Mouse (Mus musculus) adrenal gland, adult 18-20 months (tissue): ENCODE data around the gene Ctsll3. TPM values are rescaled to one million over a fixed set of nuclear protein-coding genes. Genes with fewer than 3 reads are reported as not detected.

Experiments
- DNase-seq, 2 experiments: peaks; one replicate each; pipeline ENCODE4 v3.0.0; 2021 to 2022; ENCODE audit warnings: low spot score in 2 of 2
- total RNA-seq, 2 experiments: library from RNA; stranded (reverse); gene quantifications; 1 replicate in 1 of 2; 2 replicates in 1 of 2; pipeline ENCODE4 v1.2.3; 2021

Gene Ctsll3
- total RNA-seq, 2 experiments from 2014 or later = not detected

DNA sequence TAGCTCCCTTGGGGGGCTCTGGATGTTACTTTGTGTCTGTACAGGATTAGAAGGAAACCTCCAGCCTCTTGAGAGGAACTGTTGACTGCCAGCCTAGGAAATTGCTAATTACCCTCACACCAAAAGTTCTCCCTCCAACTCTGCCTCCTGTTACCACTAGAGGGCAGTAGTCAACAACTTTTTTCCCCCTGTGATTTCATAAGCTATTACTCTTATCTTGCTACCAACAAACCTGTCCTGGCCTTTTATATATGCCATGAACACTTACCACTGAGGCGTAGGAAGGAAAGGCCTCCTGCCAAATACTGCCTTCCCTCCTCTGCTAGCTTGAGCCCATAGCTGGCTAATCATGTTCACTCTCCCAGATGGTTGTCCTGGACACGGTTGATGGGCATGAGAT, 54.1 kb downstream of the Ctsll3 start:
- no peak for DNase-seq

Other genes starting within 250 kb of the Ctsll3 start
- 10 to 100 TPM; 16.3 to 22.5 TPM for gene Dapk1, start 200.9 kb downstream of the Ctsll3 start, total RNA-seq
- gene BC051665, start 16.5 kb downstream of the Ctsll3 start, total RNA-seq = not detected
- 10 to 100 TPM in 1 of 2 experiments, under 1 TPM in 1; 0.77 to 49.1 TPM for gene 4930486L24Rik, start 61.6 kb upstream of the Ctsll3 start, total RNA-seq
- under 1 TPM; 0.46 to 0.74 TPM for gene Gm49392, start 94.0 kb upstream of the Ctsll3 start, total RNA-seq
- gene Ctla2b, start 94.6 kb upstream of the Ctsll3 start, total RNA-seq = 1 to 10 TPM; 4.4 to 6.2 TPM
- not detected for gene Tpbpb, start 102.0 kb upstream of the Ctsll3 start, total RNA-seq
- not detected for gene Gm49393, start 132.7 kb upstream of the Ctsll3 start, total RNA-seq
- 1 to 10 TPM; 2.0 to 2.2 TPM for gene Gm49391, start 133.7 kb upstream of the Ctsll3 start, total RNA-seq
- gene Ctla2a, start 133.8 kb upstream of the Ctsll3 start, total RNA-seq = 10 to 100 TPM; 33.0 to 41.6 TPM
- not detected for gene Tpbpa, start 139.1 kb upstream of the Ctsll3 start, total RNA-seq
- under 1 TPM in 1 of 2 experiments, not detected in 1; 0.27 TPM for gene Ctsj, start 203.1 kb upstream of the Ctsll3 start, total RNA-seq
- gene Ctsq, start 237.8 kb upstream of the Ctsll3 start, total RNA-seq = not detected